Mouse (Mus musculus) embryonic facial prominence, embryonic 14.5 days (tissue): ENCODE data around the gene C730034F03Rik. TPM values are rescaled to one million over a fixed set of nuclear protein-coding genes. Genes with fewer than 3 reads are reported as not detected.

Experiments used
- ATAC-seq: fragments of 200-750 bp; cut with Nextera tagmentation; 2 replicates; pipeline ENCODE4 v1.8.0; 2017; ENCODE audit warnings: low read depth, moderate number of reproducible peaks, moderate TSS enrichment
- DNase-seq: peaks from one replicate; pipeline ENCODE4 v3.0.0-alpha.2; 2015; ENCODE audit warnings: low spot score
- H3K27ac ChIP-seq: fragments of 300-500 bp; sonication (generic); replicated peaks from 2 replicates; pipeline ENCODE4 v1.5.1; 2014; ENCODE audit warnings: low read depth, mild to moderate bottlenecking, low read length, moderate library complexity
- H3K27me3 ChIP-seq: fragments of 300-500 bp; sonication (generic); replicated peaks from 2 replicates; pipeline ENCODE4 v1.6.1; 2014; ENCODE audit warnings: low read length; ENCODE audit not compliant: control insufficient read depth, insufficient read depth
- H3K36me3 ChIP-seq: fragments of 300-500 bp; sonication (generic); 2 replicates; pipeline ENCODE4 v1.6.1; 2014; ENCODE audit warnings: low read length, mixed read lengths; ENCODE audit not compliant: control insufficient read depth, insufficient read depth
- H3K4me1 ChIP-seq: fragments of 300-500 bp; sonication (generic); 2 replicates; pipeline ENCODE4 v1.6.1; 2014; ENCODE audit warnings: antibody characterized with exemption, low read length; ENCODE audit not compliant: control insufficient read depth, insufficient read depth
- H3K4me2 ChIP-seq: fragments of 300-500 bp; sonication (generic); 2 replicates; pipeline ENCODE4 v1.6.1; 2014; ENCODE audit warnings: low read depth, mild to moderate bottlenecking, low read length, moderate library complexity, mixed read lengths
- H3K4me3 ChIP-seq: fragments of 300-500 bp; sonication (generic); 2 replicates; pipeline ENCODE4 v1.5.1; 2014; ENCODE audit warnings: low read depth, mild to moderate bottlenecking, low read length
- H3K9ac ChIP-seq: fragments of 300-500 bp; sonication (generic); 2 replicates; pipeline ENCODE4 v1.6.1; 2014; ENCODE audit warnings: low read depth, mild to moderate bottlenecking, low read length, moderate library complexity, mixed read lengths
- H3K9me3 ChIP-seq: fragments of 300-500 bp; sonication (generic); 2 replicates; pipeline ENCODE4 v1.6.1; 2016; ENCODE audit warnings: low read length; ENCODE audit not compliant: control insufficient read depth
- WGBS: fragments of 180-500 bp; shearing (Covaris S2); extraction: QIAGEN DNeasy Blood & Tissue Kit; methylation state at CpG from one replicate; pipeline ENCODE4 v1.1.7; 2014; 5-methylcytosine and 5-hydroxymethylcytosine counted together
- polyA plus RNA-seq: library from polyadenylated mRNA; unstranded; fragments of >200 nt; fragmentation: Nextera tagmentation; extraction: Ambion mirVana; gene quantifications from 2 replicates; pipeline ENCODE4 v1.2.1, GENCODE M21; 2014

The C730034F03Rik gene
- polyA plus RNA-seq, 1 experiment from 2014 or later, result 1.1 TPM

GRCm38 (mm10) chr15:89404831-89405623, 24.4 kb upstream of the C730034F03Rik start:
- 79% methylated on average over 10 of the region's 10 CpGs for whole genome bisulfite sequencing
- H3K4me3 ChIP-seq, result no peak overlapping the region
- DNase-seq (no peak), ATAC-seq (no peak)
- H3K4me1 ChIP-seq, result no peaks in the 10 kb centered on the region
- no peak overlapping the region for H3K4me2 ChIP-seq
- H3K36me3 ChIP-seq, result no peaks in the 10 kb centered on the region
- no peak overlapping the region for H3K9ac ChIP-seq
- H3K27me3 ChIP-seq, result no peaks in the 10 kb centered on the region
- peaks cover 10% of the 10 kb centered on the region; the same call in 1 of the 2 replicates for H3K9me3 ChIP-seq
- no peak overlapping the region for H3K27ac ChIP-seq

GRCm38 (mm10) chr15:89406691-89407090, 22.7 kb upstream of the C730034F03Rik start:
- Histone ChIP-seq H3K9ac (no peak overlapping the region), H3K36me3 (no peaks in the 10 kb centered on the region), H3K4me1 (no peaks in the 10 kb centered on the region), H3K4me2 (no peak overlapping the region), H3K9me3 (peaks cover 10% of the 10 kb centered on the region; the same call in 1 of the 2 replicates), H3K27me3 (no peaks in the 10 kb centered on the region), H3K27ac (no peak overlapping the region), H3K4me3 (no peak overlapping the region)
- ATAC-seq (no peak), DNase-seq (no peak)

- no peak within 1 kb of the TSS for H3K4me2 ChIP-seq
Observed at GRCm38 (mm10) chr15:89410118-89410517, 19.3 kb upstream of the C730034F03Rik start, which contains the start of gene Syce3. TSS of gene Syce3 (minus strand) at chr15:89410503.

GRCm38 (mm10) chr15:89415282-89415681, 14.1 kb upstream of the C730034F03Rik start:
- Histone ChIP-seq H3K27me3 (no peaks in the 10 kb centered on the region), H3K9ac (no peak overlapping the region)
- 85% methylated on average over 8 of the region's 8 CpGs for WGBS

More at GRCm38 (mm10) chr15:89410118-89410517, 19.3 kb upstream of the C730034F03Rik start, which contains the start of gene Syce3:
- Histone ChIP-seq H3K9me3 (peaks cover 10% of the 10 kb centered on the region; the same call in 1 of the 2 replicates), H3K4me3 (no peak within 1 kb of the TSS), H3K27me3 (no peaks in the 10 kb centered on the region), H3K27ac (no peak within 1 kb of the TSS), H3K9ac (no peak within 1 kb of the TSS), H3K4me1 (no peaks in the 10 kb centered on the region), H3K36me3 (no peaks in the 10 kb centered on the region)
- no peak for ATAC-seq
- DNase-seq, result no peak
- 81% methylated on average over 11 of the region's 24 CpGs for WGBS

GRCm38 (mm10) chr15:89421938-89422337, 7.5 kb upstream of the C730034F03Rik start:
- H3K9ac ChIP-seq, result no peak overlapping the region
- H3K27ac ChIP-seq, result no peak overlapping the region
- H3K4me1 ChIP-seq, result no peaks in the 10 kb centered on the region
- H3K27me3 ChIP-seq, result no peaks in the 10 kb centered on the region
- WGBS, result 89% methylated on average over 9 of the region's 9 CpGs
- DNase-seq (no peak), ATAC-seq (no peak)
- no peak overlapping the region for H3K4me3 ChIP-seq
- no peaks in the 10 kb centered on the region for H3K9me3 ChIP-seq
- no peak overlapping the region for H3K4me2 ChIP-seq
- H3K36me3 ChIP-seq, result peaks cover 23% of the 10 kb centered on the region

More at GRCm38 (mm10) chr15:89415282-89415681, 14.1 kb upstream of the C730034F03Rik start:
- Histone ChIP-seq H3K27ac (no peak overlapping the region), H3K4me2 (no peak overlapping the region), H3K9me3 (no peaks in the 10 kb centered on the region), H3K36me3 (peaks cover 8% of the 10 kb centered on the region; the same call in 1 of the 2 replicates), H3K4me1 (no peaks in the 10 kb centered on the region), H3K4me3 (no peak overlapping the region)
- ATAC-seq (no peak), DNase-seq (no peak)

GRCm38 (mm10) chr15:89424621-89425020, 4.8 kb upstream of the C730034F03Rik start:
- no peak overlapping the region for H3K4me2 ChIP-seq
- no peak for ATAC-seq
- 86% methylated on average over 8 of the region's 8 CpGs for WGBS
- peaks cover 27% of the 10 kb centered on the region for H3K36me3 ChIP-seq
- no peak for DNase-seq
- peaks cover 9% of the 10 kb centered on the region for H3K4me1 ChIP-seq
- H3K9me3 ChIP-seq, result no peaks in the 10 kb centered on the region
- no peaks in the 10 kb centered on the region for H3K27me3 ChIP-seq
- H3K4me3 ChIP-seq, result no peak overlapping the region
- H3K9ac ChIP-seq, result no peak overlapping the region
- no peak overlapping the region for H3K27ac ChIP-seq

- Histone ChIP-seq H3K27me3 (no peaks in the 10 kb centered on the region), H3K27ac (no peak within 1 kb of the TSS), H3K4me2 (no peak within 1 kb of the TSS), H3K9me3 (no peaks in the 10 kb centered on the region), H3K4me1 (peaks cover 13% of the 10 kb centered on the region), H3K4me3 (no peak within 1 kb of the TSS), H3K9ac (no peak within 1 kb of the TSS), H3K36me3 (peaks cover 27% of the 10 kb centered on the region)
- WGBS, result 22% methylated on average over 6 of the region's 6 CpGs
- ATAC-seq (no peak), DNase-seq (no peak)
Observed at GRCm38 (mm10) chr15:89425711-89426121, 3.7 kb upstream of the C730034F03Rik start, which contains the start of gene Cpt1b. TSS of gene Cpt1b (minus strand) at chr15:89425863.

GRCm38 (mm10) chr15:89426716-89427115, 2.7 kb upstream of the C730034F03Rik start:
- ATAC-seq (no peak), DNase-seq (no peak)
- Histone ChIP-seq H3K4me3 (no peak overlapping the region), H3K27me3 (no peaks in the 10 kb centered on the region), H3K27ac (no peak overlapping the region), H3K36me3 (peaks cover 27% of the 10 kb centered on the region), H3K9ac (no peak overlapping the region), H3K4me2 (no peak overlapping the region), H3K9me3 (no peaks in the 10 kb centered on the region), H3K4me1 (peaks cover 13% of the 10 kb centered on the region)
- WGBS, result 96% methylated on average over 10 of the region's 10 CpGs
